Mouse (Mus musculus): ENCODE measurements around the gene Zfp217. TPM values are rescaled to one million over a fixed set of nuclear protein-coding genes. Genes with fewer than 3 reads are reported as not detected.

Gene Zfp217
- total RNA-seq, 2 experiments from 2014 or later, result 75.7 to 169 TPM

DNA sequence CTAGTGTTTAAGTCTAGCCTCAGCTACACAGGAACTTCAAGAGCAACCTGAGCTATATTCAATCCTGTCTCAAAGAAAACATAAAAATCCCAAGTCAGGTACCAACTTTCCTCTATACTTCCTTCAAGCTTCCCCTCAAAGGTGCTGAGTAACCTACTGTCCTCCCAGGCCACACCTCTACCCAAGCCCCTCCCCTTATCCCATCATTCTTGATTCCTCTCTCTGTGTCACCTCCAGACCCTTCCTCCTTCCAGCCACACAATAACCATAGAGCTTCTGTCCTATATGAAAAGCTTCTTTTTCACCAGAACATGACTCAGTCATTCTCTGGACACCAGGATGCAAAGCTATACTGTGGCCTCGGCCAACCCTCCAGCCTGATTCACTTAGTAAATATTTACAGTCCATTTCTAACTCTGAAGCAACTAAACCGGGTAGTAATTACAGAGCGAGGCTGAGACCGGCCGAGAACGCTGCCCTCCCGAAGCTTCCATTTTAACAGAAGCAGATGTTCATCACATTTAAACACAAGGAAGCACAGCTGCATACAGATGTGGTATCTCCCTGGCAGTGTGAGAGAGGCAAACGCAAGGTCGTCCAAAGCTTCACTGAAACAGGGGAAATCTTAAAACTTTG lies 8.4 kb downstream of the Zfp217 start:
- no peak for ATAC-seq (replicated peaks; ENCODE audit: low FRiP score, poor library complexity, severe bottlenecking)

DNA sequence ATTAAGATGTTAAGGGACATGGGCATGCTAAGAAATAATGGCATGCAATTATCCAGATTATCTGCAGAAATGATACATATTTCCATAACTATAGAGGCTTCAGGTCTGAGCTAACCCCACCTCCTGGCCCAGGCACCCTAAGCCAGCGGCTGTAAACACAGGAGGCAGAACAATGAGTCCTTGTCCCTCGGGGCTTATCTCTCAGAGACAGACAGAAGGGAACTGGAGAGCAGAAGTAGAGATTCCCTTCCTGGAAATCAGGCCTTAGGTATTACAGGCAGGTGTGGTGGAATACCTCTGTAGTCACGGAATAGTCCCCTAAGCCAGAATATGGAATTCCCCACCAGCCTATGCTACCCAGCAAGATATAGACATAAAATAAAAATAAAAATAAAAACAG lies 11.0 kb downstream of the Zfp217 start:
- no peak for ATAC-seq (replicated peaks; ENCODE audit: low FRiP score, poor library complexity, severe bottlenecking)

DNA sequence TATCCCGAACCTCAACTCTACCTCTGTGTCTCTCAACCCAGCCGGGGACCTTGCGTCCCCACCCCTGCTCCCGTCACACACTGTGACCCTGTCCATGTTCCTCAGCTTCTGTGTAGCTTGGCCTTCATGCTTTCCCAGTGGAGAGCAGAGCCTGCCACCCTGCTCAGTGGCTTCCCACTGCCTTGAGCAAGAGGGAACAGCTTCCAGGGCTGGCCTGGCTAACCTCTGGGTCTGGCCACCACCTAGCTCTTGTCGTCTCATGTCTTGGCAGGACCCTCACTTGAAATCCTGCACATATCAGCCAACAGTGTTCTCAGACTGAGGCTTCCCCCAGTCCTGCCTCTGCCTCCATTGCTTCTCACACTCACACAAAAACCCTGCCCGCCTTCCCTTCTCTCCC lies 12.1 kb downstream of the Zfp217 start:
- ATAC-seq (replicated peaks; ENCODE audit: low FRiP score, poor library complexity, severe bottlenecking), result no peak

DNA sequence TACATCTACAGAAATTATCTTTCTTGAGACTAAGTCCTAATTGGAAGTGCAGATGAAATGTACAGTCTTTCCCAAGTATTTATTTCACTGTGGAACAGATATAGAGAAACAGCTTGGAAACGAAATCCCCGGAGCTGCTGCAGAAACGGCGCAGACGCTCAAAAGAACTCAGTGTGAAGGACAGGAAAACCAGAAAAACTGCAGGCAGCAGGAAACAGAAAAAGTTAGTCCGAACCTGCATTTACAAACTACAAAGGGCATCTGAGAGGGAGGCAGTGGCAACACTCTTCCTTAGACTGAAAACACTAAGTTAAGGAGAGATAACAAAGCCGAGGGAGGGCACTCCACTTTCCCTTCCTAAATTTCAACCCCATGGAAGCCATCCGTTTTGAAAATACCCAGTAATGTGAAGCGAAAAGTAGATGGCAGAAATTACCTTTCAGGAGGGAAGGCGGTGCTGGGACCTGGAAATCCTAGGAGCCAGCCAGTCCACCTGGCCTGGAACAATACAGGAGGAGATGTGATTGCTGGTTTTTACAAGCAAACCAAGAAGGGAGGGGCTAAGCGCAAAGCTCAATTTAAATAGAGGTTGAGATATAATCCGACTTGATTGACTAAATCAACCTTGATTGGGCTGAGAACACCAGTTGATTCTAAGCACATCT lies 13.7 kb downstream of the Zfp217 start:
- ATAC-seq (replicated peaks; ENCODE audit: low FRiP score, poor library complexity, severe bottlenecking), result no peak

DNA sequence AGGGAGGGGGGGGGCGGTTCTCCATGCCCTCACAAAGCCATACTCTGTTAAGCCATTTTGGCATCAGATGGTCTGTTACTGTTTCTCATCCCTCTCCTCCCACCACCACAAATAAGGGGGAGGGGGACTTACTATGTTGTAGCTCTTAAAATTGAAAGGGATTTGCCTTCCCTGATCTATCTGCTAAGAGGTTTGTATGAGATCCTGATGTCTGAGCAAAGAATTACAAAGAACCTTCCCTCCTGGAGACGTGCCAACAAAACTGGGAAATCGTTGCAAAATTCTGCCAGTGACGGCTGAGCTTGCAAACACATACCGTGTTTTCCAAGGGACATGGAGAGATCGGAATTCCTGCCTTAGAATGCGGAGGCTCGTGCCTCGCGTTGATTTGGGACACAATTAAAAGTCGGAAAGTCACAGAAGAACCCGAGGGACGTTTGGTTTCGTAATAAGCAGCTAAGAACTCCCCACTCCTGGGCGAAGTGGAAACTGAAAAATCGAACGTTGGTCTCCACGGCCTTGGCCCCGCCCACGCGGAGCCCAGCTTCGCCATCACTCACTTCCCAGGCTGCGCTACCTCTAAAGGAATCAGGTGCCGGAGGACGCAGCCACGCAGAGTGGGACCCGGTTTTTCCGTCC lies 14.7 kb downstream of the Zfp217 start:
- ATAC-seq (replicated peaks; ENCODE audit: low FRiP score, poor library complexity, severe bottlenecking), result peak; percentile 76

DNA sequence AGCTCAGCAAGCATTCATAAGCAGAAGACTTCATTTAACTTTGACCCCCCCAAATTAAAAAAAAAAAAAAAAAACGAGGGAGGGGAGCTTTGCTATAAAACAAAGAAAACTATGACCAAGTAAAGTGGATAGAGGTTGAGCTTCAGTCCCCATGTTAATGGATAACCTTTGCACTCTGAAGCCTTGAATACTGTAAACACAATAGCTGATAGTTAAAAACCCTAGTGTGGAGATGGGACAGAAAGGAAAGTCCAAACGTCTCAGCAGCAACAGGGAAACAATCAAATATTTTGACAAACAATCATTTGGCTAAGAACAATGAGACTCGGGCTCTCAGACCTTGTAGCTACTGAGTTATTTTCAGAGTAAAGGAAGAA lies 15.2 kb downstream of the Zfp217 start:
- ATAC-seq (replicated peaks; ENCODE audit: low FRiP score, poor library complexity, severe bottlenecking), result no peak

DNA sequence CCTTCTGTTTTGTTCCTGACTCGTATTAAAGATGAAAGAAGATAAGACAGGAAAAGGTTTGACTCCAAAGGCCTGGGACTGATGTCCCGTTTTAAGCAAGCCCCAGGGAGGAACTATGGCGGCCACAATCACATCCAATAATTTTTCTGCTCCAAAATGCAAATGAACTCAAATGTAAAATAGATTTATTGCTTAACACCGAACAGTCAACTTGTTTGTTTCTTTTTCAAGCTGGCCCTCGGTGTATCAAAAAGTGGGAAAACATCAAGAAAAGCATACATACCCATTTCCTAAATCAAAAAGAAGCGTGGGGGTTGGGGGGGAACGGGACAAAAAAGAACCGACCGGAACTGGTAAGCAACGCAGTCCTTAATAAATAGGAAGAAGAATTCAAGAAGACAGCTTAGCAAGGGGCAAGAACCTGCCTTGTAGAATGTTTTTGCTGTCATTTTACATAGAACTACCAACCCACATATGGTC lies 15.9 kb downstream of the Zfp217 start:
- ATAC-seq (replicated peaks; ENCODE audit: low FRiP score, poor library complexity, severe bottlenecking), result no peak

DNA sequence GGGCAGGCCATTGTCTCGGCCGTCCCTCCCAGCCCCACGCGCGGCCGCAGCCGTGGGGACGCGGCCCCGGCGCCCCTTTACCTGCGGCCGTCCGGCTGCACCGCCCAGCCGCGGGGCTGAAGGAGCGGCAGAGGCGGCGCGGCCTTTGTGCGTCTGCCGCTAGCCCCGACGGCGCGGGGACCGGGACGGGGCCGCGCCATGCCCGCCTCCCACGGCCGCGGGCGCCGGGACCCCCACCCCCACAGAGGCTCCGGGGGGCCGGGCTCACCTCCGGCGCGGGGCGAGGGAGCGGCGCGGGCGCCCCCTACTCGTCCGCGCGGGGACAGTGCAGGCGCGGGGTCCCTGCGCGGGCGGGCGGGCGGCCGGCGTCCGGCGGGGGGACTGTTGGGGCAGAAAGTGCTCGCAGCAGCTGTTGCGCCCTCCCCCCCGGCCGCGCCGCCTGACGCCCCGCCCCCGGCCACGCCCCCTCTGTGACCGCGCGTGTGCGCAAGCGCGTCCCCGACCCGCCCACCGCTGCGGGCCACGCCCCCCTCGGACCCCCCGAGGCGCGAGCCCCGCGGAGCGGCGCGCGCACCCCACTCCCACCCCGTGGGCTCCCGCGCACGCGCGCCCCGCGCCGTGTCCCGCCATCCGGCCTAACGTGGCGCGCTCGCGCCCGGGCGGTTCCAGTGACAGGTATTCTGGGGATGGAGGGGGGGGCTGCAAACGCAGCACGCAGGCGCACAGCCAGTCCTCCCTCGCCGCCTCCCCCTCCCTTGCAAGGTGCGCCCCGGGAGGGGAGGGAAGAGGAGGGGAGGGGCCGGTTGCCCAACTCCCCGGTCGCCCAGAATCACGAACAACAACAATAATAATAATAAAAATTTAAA lies 16.9 kb downstream of the Zfp217 start:
- peak; percentile 39; the same call in 1 of the 2 replicates for ATAC-seq (replicated peaks; ENCODE audit: low FRiP score, poor library complexity, severe bottlenecking)

DNA sequence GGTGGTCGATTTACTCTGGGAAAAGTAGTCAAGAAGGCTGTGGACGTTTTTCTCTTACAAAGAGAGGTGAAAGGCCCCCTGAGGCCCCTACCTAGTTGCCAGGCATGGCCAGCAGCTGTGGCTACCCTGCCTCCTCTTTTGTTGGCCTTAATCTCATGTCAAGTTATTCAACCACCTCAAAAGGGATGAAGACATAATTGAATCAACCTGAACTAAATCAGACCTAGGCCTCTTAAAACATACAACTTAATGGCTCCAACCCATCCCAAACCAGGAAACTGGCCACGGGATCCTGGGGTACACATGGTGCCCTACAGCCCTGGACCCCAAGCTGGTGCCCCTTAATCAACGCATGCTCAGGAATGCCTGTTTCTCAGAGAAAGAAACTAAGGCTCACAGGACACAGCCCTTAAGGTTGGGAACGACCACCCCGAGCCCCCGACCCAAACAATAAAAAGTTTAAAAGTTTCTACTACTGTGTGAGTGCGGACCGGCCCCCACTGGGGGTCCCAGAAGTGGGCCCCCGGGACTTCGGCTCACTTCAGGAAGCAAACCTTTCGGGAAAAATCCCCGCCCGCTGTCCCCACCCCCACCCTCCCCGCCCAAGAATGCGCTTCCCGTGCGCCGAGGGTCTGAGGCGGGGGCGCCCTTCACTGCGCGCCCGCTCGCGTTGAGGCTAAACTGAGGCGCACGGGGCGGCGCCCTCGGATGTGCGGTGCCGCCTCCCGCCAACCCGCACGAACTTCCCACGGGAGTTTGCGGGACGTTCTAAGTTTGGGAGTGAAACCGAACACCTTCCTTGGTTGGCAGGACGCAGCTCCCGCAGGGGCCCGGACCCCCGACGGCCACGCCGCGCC lies 17.8 kb downstream of the Zfp217 start:
- ATAC-seq (replicated peaks; ENCODE audit: low FRiP score, poor library complexity, severe bottlenecking), result no peak

DNA sequence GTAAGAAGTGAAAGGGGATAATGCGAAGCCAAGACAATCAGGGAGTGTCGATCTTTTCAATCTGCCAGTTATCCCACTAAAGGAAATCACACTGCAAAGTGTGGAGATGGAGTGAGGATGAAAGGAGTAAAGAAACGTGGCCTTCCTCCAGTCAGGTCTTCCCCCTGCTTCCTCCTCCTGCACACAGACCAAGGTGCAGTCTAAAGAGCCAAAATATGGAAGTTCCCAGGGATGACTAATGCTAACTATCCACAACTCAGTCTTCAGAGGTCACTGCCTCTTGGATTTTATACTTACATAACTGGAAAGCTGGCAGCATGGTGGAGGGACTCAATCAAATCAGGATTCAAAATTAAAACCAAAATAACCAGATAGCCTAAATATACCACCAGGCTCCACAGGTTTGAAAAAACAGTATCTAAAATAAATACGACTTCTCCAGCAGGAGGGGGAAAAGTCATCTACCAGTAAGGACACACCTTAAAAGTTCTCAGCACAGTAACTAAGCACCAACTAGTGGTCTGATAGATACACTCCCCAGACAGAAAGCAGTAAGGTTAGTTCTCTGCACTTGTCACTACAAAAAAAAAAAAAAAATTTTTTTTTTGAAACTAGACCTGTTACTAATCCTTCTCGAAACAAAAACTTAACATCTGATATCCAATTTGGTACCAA lies 18.5 kb downstream of the Zfp217 start:
- ATAC-seq (replicated peaks; ENCODE audit: low FRiP score, poor library complexity, severe bottlenecking), result no peak

DNA sequence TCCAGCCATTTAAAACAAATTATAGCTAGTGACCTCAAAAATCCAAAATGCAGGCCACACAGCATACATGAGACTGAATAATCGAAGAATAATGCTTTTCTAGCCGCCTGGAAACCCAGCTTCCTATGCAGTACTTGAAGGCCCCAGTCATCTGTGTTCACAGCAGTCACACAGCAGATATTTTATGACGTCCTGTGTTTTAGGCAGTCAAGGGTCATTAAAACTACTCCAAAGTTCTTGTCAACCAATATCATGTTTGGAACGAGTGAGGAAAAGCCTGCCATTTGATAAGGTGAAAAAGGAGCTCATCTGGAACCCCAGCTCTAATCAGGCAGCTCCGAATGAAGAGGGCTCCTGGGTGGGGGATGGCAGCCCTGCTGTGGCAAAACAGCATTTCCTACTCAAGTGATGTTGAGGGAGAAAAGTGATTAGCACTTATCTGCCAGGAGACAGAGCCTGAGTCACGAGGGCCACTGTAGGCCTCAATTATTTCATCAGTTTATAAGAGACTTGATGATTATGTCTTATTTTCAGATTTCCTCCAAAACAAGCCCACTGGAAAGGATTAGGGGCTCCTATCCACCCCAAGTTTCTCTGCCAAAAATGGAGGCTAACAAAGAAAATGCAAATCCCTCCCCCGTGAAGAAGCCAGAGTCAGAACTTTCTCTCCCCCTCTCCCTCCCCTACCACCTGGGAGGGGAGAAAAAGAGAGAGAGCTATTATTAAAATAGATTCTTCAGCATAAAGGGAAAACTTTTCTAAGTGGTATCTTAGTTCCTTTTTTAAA lies 19.2 kb downstream of the Zfp217 start:
- no peak for ATAC-seq (replicated peaks; ENCODE audit: low FRiP score, poor library complexity, severe bottlenecking)

DNA sequence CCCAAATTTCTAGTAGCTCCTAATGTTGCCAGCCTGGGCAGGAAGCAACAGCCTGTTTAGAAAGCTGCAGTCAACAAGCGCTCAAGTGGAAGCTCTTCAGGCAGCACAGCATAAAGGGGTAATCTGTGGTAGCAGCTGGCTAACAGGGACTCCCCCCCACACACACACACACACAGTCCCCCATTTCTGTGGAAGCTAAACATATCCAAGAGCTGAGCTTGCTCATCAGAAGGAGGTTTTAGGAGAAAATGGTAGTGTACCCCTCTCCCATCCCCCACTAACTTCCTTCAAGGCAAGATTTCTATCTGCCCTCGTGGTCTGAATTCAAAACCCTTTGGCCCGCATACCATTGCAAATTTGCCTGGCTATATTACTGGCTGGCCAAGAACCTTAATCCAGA lies 20.4 kb downstream of the Zfp217 start:
- no peak for ATAC-seq (replicated peaks; ENCODE audit: low FRiP score, poor library complexity, severe bottlenecking)

DNA sequence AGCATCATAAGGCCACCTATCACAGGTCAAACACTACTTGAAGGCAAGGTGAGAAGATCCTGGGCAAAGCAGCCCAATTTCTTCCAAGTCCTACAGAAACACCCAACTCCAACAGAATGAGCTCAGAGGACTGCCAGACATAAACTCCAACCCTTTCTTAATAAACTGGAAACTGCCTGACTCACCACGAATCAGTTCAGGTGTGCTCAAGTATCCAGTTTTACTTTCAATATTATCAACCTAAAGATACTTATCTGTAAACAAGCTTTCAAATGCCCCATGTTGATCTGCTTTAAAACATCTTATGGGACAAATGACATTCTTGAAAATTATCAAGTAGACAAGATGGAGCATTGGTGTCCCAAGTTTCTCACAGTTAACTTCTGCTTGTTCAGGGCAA lies 21.6 kb downstream of the Zfp217 start:
- ATAC-seq (replicated peaks; ENCODE audit: low FRiP score, poor library complexity, severe bottlenecking), result no peak

DNA sequence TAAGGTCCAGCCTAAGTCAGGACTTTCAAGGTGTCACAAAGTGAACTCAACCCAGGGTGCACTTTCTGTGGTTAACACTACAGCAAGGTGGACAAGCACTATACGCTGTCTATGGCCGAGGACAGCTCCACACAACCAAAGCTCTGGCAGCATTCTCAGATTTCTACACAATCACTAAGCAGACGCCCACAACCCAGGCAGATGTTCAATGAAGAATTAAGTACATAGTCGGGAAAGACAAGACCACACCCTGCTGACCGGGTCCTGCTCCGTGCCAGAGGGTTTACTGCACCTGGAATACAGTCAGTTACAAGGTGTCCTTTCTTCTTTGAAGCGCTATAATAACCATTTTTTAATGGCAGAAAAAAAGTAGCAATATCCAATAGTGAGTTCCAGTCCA lies 25.7 kb downstream of the Zfp217 start:
- ATAC-seq (replicated peaks; ENCODE audit: low FRiP score, poor library complexity, severe bottlenecking), result no peak

DNA sequence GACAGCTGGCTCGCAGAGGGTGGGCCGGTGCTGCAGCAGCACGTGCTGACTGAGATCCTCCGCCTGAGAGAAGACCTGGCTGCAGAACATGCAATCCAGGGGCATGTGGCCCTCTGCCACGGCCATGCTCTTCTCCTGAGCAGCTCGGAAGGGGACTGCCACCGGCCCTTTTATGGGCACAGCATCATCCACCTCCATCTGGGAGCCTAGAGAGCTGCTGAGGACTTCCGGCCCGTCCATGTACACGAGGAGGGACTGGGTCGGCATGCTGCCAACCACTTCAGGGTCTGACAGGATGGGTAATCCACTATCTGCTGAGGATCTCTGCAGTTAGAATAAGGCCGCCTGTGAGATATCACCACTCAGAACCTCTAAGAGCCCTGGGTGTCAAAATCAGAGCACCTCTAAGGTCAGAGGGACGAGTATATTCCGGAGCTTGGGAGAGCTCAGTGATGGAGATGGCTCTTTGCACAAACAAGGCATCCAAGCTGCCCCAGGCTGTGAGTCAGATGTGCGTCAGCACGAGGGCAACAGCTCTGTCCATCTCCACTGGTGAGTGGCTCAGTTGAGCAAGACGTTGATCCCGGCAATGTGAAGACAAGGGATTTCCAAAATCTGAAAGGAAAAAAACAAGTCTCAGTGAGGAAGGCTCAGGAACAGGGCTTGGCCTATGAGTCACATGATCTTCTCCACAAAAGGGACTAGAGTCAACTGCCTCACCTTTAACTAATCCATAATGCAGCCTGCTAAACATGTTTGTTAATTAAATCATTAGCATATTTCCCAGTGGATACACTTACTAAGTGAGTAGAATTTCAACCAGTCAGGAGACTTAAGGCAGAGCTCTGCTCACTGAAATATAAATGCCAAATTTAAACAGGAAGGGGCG lies 27.5 kb downstream of the Zfp217 start:
- ATAC-seq (replicated peaks; ENCODE audit: low FRiP score, poor library complexity, severe bottlenecking), result no peak

DNA sequence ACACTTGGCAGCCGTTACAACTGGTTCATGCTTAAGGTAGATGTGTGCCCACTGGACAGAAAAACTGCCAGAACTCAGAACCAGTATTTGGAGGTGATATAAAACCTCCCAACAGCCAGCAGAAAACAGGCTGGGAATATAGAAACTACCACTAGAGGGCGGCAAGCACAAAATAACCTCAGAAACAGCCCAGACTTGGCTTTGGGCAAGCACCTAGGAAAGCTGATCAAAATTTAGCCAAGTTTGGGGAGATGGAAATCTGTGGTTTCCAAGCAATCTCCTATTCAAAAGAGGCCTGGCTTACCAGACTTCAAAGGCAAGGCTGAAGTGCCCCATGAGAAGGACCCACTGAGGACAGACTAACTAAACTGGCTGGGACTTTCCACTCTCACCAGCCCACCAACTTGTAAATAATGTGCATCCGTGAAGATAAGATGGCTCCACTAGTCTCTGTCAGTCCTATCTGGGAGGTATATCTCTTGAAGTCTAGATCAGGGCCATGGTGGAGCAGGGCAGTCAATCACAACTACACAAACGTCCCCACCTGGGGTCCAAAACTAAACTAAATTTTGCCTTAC lies 31.1 kb downstream of the Zfp217 start:
- ATAC-seq (replicated peaks; ENCODE audit: low FRiP score, poor library complexity, severe bottlenecking), result peak; percentile 61

DNA sequence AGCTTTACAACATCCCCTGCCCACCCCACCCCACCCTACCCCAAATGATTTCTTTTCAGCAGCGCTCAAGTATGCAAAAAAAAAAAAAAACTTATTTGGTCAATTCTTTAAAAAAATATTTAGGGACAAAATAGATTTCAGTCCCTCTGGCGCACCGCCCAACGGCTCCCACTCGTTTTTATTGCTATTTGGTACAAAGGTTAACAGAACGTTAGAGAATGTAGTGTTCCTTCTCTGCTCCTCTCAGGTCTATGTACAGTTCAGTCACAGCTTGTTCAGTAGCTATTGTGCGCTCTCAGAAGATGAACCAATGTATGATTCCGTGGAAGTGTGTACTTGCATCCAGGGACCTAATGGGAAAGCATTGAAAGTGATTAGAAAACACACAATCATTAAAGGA lies 37.6 kb downstream of the Zfp217 start:
- ATAC-seq (replicated peaks; ENCODE audit: low FRiP score, poor library complexity, severe bottlenecking), result no peak

All from erythroblast, adult 5-6 weeks (primary cell).